Mouse (Mus musculus) gastrocnemius, adult 18-20 months (tissue): ENCODE data around the gene Tmem211. TPM values are rescaled to one million over a fixed set of nuclear protein-coding genes. Genes with fewer than 3 reads are reported as not detected.
A peak's percentile ranks its signal among the peaks of the same experiment; 100 is the strongest.

Experiments used
- DNase-seq: peaks from one replicate; pipeline ENCODE4 v3.0.0; 2021; ENCODE audit warnings: low spot score
- long read RNA-seq, 2 experiments: library from polyadenylated mRNA; stranded (forward); transcript quantifications; one replicate each; pipeline ENCODE4 v2.0.0; 2021
- total RNA-seq, 2 experiments: library from RNA; stranded (reverse); gene quantifications; 2 replicates each; pipeline ENCODE4 v1.2.3; 2021

Tmem211 gene
- total RNA-seq, result not detected
- long read RNA-seq, experiment 1, result 0 reads
- long read RNA-seq, experiment 2, result 0 reads

GRCm38 (mm10) chr5:113226632-113227102, at the start of gene Tmem211:
Gene Tmem211, plus strand, starts transcription at chr5:113226909.
- DNase-seq, result peak; percentile 83

GRCm38 (mm10) chr5:113179451-113179842, 47.3 kb upstream of the Tmem211 start:
- DNase-seq, result no peak

DNA sequence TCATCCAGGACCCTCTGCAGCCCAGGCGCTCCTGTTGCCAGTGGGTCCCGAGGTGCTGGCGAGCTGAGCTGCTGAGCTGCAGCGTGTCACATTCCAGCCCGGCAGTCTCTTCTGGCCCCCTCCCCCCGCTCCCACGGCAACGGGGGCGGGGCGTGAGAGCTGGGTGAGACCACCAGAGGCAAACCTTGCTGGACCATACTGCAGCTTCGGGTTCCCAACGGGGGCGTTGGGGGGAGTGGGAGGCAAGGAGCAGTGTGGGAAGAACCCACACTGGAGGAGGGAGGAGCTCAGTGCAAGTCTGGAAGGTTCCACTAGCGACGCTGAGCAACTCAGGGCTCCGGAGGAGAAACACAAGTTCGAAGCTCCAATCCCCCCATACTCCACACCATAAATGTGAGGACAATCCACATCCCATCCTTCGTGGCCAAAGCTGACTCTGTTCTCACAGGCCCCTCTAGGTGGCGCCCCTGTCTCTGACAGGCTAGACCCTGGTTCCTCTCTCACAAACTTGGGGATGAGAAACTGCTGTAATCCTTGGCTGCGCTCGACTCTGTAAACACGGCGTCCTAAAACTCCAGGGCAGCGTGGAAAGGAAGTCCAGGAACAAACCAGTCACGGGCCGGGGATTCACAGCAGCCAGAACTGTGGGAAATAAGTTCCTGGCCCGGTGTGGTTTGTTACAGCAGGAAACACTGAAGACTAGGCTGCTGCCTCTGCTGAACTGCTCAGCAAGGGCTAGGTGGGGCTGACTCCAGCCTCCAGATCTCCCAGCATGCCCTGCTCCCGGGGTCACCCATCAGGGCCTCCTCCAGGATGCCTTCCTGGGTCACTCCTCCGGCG, 46.6 kb upstream of the Tmem211 start:
- DNase-seq, result peak; percentile 89

DNA sequence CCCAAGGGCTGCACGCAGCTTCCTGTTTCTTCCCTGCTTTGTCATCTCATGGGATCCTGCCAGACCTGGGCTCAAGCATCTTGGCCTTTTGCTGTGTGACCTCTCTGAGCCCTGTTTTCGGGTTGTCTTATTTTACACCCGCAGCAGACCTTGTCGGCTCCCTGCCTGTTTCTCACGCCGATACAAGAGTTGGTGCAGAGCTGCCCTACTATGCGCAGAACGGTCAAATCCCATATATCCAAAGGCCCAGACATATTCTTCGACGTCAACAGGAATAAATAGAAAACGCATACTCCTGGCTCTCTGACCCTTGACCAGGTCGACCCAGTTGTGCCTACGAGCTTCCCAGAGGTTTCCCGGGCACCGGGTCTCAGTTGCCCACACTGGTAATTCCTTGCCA, 46.0 kb upstream of the Tmem211 start:
- no peak for DNase-seq

GRCm38 (mm10) chr5:113181441-113181840, 45.3 kb upstream of the Tmem211 start:
- DNase-seq, result no peak

GRCm38 (mm10) chr5:113190558-113190957, 36.2 kb upstream of the Tmem211 start:
- DNase-seq, result no peak

DNA sequence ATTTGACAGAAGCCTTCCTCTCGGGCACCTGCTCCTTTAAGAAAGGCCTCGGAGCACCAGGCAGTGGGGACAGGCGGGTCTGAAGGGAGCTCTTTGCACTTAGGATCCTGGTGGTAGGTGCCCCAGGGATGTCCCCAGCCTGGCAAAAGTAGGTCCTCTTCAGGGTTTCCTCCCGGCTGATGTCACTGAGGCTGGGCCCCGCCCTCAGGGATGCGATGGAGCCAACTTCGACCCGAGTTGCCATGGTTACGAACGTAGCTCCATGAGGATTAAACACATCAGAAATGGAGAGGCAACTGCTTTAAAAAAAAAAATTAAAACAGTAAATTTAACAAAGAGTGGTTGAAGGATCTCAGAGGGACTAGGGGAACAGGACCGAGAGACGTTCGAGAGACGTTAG, 34.8 kb upstream of the Tmem211 start:
- peak; percentile 34 for DNase-seq

- DNase-seq, result no peak
Observed at GRCm38 (mm10) chr5:113193762-113194161, 32.9 kb upstream of the Tmem211 start.

GRCm38 (mm10) chr5:113195451-113195850, 31.3 kb upstream of the Tmem211 start:
- DNase-seq, result no peak

- DNase-seq, result no peak
Observed at GRCm38 (mm10) chr5:113195907-113196306, 30.8 kb upstream of the Tmem211 start.

- DNase-seq, result no peak
Observed at GRCm38 (mm10) chr5:113196916-113197794, 29.6 kb upstream of the Tmem211 start.

DNA sequence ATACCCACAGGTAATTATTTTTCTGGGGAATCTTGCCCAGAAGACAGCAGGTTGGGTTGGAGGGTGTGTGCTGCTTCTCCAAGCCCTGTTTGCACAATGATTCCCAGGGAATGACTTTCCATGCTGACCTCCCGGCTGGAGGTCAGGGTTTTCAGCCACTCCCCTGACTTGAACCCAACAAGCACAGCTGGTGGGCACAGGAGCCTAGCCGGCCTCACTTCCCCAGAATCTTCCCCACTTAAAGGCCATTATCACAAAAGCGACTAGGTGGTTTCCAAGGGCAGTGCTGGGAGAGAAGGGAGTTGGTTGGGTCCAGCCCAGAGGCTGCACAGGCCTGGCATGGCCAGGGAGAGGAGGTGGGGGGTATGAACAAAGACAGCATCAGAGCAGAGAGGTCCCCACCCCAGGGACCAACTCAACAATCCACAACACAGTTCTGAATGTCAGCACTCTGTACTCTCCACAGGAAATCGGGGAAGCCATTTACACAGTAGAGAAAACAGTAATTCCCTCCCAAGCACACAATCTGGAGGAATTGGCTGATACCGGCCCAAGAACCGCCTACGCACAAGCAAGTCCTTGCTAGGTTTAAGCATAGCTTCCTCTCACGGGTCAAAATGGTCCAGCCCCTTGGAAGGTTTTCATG, 27.5 kb upstream of the Tmem211 start:
- DNase-seq, result no peak

DNA sequence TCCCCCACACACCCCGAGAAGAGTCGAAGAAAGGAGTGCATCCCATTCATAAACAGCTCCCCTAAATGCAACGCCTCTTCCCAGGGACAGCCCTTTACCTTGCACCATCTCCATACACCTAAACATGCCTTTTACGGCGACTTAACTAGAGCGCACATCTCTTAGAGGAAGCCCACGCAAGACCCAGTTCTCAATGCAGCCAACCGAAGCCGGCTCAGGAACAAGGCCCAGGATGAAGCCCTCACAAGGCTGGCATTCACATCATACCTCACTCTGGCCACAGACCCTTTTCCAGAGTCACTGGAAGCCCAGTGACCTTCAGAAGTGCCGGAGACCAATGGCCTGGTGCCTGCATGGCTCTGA, 27.0 kb upstream of the Tmem211 start:
- no peak for DNase-seq

DNA sequence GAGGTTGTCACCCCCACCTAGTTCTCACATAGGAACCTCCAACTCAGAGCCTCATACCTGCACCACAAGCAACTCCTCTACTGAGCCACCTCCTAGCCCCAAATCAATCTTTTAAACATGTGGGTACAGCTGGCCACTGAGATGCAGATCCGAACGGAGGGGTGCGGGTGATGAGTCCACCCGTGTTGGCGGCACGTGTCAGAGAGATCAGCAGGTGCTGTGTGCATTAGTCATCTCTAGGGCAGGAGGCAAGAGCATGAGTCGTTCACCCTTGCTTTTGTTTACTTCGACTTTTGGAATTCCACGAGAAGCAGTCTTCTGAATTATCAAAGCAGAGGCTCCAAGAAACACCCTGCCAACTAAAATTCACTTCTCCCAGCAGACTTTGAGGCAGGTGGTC, 22.5 kb upstream of the Tmem211 start:
- no peak for DNase-seq

- DNase-seq, result no peak
Observed at GRCm38 (mm10) chr5:113206670-113207352, 19.9 kb upstream of the Tmem211 start.

DNA sequence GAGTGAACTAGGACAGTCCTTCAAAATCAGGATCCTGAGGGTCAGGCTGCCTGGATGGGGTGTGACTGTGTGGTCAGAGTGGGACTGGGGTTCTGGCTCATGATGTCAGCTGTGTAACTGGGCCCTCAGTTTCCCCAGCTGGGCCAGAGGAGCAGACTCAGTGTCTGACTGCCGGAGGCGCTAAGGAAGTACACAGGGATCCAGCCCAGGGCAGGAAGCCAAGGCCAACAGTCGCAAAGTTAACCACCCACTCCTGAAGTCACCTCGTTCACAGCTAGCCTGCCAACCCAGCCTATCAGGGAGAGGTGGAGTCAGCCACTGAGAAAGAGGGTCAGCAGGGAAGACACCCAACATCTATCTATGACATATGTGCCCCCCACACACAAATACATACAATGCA, 18.7 kb upstream of the Tmem211 start:
- DNase-seq, result peak; percentile 63

GRCm38 (mm10) chr5:113208622-113209400, 17.9 kb upstream of the Tmem211 start:
- peak; percentile 86 for DNase-seq

- no peak for DNase-seq
Observed at GRCm38 (mm10) chr5:113209401-113209750, 17.3 kb upstream of the Tmem211 start.

DNA sequence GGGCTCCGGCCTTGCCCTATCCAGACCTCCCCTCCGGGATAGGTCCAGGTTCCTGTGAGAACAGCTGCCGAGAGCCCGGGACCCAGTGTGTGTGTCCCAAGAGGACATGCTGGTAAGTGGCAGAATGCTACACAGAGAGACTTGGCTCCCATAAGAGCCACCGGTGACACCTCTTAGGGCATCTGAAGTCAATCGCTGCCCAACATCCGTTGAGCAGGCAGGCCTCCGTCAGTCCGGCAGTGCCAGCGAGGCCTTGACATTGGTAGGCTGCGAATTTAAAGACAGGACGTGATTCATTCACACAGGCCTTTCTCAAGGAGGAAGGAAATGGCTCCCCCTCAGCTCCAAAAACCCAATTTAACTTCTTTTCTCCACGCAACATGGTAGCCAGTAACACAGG, 16.8 kb upstream of the Tmem211 start:
- no peak for DNase-seq

DNA sequence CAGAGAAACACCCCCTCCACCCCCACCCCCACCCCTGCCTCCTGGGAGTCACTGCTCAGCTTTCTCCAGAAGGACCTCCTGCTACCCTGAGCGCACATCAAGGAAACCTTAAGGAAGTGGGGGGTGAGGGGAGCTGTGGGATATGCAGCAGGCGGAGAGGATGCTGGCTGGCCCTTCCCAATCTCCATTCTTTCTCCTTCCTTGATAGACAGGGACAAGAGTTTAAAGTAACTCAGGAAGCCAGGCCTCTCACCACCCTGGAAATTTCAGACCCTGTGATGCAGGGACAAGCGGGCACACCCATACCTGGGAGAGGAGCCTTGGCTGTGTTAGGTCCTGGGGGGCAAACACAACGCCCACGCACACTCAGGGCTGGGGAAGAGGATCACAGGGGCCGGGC, 16.4 kb upstream of the Tmem211 start:
- no peak for DNase-seq
